Mouse (Mus musculus): Measurements from ENCODE around the gene Tmem211. TPM values are rescaled to one million over a fixed set of nuclear protein-coding genes. Genes with fewer than 3 reads are reported as not detected.

The Tmem211 gene
- polyA plus RNA-seq (2017; shearing (Covaris generic)): not detected

DNA sequence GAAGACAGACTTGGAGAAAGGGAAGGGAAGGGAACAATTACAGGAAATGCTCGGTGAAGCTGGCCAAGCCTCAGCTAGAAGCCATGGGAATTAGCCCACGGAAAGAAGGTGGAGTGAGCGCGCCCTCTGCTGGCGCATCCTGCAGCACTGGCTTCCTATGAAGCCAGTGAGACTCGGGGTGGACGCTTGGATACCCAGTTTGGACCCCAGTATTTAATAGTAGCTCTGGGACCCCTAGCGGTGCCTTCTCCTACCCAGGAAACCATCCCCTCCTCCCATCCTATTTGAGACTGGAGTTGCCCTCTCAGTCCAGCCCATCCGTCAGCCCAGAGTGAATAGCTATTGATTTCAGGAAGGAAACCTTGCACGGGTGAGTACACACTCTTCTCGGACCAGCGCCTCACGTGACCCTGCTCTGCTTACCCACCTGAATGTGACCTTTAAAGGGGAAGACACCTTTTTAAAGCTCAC is at the start of gene Tmem211:
Tmem211 (plus strand) TSS at position 278 of the 471 bp plus-strand sequence.
- no peak for ATAC-seq

DNA sequence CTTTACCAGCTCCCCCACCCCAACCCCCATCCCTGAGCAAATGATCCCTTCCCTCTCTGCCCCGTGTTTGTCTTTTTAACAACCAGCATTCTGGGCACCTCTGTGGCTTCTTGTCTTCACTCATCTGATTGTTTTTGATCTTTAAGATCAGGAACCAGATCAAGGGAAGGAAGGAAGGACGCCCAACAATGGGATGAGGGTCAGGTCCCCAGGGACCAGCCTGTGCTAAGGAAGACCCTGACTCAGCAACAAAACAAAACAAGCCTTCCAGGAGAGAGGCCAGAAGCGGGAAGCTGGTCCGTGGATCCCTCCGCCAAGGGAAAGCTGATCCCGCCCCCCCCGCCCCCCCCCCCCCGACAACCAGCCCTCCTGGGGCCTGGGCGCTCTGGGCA is 47.3 kb upstream of the Tmem211 start:
- ATAC-seq: no peak

DNA sequence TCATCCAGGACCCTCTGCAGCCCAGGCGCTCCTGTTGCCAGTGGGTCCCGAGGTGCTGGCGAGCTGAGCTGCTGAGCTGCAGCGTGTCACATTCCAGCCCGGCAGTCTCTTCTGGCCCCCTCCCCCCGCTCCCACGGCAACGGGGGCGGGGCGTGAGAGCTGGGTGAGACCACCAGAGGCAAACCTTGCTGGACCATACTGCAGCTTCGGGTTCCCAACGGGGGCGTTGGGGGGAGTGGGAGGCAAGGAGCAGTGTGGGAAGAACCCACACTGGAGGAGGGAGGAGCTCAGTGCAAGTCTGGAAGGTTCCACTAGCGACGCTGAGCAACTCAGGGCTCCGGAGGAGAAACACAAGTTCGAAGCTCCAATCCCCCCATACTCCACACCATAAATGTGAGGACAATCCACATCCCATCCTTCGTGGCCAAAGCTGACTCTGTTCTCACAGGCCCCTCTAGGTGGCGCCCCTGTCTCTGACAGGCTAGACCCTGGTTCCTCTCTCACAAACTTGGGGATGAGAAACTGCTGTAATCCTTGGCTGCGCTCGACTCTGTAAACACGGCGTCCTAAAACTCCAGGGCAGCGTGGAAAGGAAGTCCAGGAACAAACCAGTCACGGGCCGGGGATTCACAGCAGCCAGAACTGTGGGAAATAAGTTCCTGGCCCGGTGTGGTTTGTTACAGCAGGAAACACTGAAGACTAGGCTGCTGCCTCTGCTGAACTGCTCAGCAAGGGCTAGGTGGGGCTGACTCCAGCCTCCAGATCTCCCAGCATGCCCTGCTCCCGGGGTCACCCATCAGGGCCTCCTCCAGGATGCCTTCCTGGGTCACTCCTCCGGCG is 46.6 kb upstream of the Tmem211 start:
- ATAC-seq: no peak

DNA sequence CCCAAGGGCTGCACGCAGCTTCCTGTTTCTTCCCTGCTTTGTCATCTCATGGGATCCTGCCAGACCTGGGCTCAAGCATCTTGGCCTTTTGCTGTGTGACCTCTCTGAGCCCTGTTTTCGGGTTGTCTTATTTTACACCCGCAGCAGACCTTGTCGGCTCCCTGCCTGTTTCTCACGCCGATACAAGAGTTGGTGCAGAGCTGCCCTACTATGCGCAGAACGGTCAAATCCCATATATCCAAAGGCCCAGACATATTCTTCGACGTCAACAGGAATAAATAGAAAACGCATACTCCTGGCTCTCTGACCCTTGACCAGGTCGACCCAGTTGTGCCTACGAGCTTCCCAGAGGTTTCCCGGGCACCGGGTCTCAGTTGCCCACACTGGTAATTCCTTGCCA is 46.0 kb upstream of the Tmem211 start:
- ATAC-seq: no peak

DNA sequence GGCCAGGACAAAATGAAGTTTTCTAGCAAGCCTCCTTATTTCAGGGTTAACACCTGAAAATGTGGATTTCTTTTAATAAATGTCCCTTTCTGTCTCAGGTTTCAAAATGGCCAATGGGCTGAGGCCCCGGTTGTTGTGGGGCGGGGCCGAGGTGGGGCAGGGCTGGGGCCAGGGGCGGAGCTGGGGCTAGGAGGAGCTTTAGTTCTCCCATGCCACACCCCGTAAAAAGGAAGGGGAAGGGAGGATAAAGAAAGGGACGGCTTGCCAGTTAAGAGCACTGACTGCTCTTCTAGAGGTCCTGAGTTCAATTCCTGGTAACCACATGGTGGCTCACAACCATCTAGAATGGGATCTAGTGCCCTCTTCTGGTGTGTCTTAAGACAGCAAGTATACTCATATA is 45.3 kb upstream of the Tmem211 start:
- ATAC-seq: no peak

DNA sequence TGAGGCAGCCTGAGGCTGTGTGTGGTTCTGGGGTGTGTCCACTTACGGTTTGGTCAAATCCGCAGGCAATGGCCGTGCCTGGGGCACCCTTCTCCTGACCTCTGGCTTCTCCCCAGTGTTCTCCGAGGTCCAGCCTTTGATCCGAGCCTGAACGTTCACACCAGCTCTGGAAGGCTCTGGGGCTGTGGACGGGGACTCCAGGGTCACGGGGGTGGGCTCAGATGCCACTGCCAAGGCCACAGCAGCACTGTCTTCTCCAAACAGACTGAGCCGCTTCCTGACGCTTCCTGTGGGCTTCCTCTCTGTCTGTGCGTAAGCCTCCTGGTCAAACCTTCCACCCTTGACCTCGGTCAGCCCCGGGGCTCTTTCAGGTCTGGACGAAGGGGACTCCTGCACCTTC is 36.2 kb upstream of the Tmem211 start:
- no peak for ATAC-seq

DNA sequence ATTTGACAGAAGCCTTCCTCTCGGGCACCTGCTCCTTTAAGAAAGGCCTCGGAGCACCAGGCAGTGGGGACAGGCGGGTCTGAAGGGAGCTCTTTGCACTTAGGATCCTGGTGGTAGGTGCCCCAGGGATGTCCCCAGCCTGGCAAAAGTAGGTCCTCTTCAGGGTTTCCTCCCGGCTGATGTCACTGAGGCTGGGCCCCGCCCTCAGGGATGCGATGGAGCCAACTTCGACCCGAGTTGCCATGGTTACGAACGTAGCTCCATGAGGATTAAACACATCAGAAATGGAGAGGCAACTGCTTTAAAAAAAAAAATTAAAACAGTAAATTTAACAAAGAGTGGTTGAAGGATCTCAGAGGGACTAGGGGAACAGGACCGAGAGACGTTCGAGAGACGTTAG is 34.8 kb upstream of the Tmem211 start:
- no peak for ATAC-seq

DNA sequence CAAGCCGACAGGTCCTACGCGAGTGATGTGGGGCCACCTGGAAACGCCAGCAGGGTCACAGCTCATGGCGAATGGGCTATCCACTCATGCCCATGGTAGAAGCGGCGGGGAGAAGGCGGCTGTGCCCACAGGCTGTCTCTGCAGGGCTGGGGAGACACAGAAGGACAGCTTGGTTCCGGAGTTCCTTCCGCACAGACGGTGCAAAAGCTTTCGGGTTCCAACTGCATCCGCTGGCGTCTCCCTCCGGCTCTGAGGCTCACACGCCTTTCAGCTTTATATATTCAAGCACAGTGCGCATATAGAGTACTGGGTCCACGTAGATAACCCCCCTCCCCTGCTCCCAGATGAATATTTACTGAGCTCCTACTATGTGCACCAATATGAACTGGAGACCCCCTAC is 32.9 kb upstream of the Tmem211 start:
- no peak for ATAC-seq

DNA sequence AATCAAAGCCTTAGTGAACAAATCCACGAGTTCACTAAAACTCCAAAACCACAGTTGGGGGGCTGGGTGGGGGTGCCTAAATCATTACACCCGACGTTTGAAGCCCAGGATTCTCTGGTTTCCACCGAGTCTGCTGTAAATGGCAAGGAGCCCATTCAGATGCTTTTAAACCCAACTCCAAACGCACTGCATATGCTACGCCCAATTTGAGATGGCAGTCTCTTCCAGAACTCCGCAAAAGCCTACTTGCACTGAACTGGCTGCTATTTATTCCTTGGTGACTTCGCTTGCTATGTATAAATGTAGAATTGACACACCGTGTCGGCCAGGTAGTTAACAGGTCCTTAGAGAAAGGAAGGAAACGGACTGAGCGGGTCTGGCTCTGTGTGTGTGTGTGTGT is 31.3 kb upstream of the Tmem211 start:
- no peak for ATAC-seq

DNA sequence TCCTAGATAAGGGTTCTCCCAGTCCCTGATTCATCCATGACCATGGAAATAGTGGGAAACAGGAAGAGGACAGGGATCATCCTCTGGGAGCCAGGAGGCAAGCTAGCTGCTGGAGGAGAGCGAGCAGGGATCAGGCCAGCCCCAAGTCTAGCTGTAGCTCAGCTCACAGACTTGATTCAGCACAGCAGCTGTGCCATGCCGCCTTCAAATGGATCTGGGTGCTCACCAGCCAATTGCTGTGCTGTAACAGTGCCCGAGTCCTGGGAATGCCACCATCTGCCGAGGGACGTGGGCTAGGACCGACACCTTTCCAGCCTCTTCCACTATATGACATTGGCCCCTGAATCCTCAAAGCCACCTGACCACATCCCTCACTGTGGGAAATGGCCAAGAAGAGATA is 30.8 kb upstream of the Tmem211 start:
- ATAC-seq: no peak

DNA sequence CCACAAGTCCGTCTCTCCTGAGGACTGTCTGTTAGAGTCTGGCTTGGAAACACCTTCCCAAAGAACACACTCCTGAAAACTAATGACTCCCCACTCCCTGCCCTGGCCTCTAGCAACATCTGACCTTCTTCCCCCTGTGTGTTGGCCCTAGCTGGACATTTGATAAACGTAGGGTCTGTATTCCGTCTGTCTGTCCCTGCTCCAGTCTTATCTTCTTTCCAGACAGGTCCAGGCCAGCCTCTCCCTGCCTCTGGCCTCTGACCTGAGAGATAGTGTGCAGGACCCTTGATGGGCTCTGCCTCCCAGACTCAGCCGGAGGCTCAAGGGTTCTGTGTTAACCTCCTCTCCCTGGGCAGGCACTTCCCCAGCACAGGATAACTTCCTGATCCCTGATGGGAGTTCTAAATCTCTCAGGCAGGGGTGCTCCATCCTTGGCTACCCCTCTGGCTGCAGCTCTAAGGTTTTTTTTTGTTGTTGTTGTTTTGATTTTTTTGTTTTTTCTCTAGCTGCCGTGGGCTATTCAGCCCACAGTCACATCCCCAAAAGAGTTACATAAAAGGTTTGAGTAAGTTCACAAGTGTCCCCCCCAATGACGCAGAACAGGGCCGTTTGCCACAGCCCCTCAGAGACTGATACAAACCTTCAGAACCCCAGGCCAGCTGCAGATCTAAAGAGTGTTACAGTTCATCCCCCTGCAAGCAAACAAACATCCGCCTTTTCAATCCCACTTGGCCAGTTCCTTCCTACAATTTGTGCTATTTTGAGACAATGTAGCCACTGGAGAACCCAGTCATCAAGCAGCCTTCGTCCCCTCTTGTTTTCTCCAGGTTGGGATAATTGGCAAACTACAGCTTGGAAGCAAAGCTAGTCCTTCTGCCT is 29.6 kb upstream of the Tmem211 start:
- no peak for ATAC-seq

DNA sequence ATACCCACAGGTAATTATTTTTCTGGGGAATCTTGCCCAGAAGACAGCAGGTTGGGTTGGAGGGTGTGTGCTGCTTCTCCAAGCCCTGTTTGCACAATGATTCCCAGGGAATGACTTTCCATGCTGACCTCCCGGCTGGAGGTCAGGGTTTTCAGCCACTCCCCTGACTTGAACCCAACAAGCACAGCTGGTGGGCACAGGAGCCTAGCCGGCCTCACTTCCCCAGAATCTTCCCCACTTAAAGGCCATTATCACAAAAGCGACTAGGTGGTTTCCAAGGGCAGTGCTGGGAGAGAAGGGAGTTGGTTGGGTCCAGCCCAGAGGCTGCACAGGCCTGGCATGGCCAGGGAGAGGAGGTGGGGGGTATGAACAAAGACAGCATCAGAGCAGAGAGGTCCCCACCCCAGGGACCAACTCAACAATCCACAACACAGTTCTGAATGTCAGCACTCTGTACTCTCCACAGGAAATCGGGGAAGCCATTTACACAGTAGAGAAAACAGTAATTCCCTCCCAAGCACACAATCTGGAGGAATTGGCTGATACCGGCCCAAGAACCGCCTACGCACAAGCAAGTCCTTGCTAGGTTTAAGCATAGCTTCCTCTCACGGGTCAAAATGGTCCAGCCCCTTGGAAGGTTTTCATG is 27.5 kb upstream of the Tmem211 start:
- ATAC-seq: no peak

DNA sequence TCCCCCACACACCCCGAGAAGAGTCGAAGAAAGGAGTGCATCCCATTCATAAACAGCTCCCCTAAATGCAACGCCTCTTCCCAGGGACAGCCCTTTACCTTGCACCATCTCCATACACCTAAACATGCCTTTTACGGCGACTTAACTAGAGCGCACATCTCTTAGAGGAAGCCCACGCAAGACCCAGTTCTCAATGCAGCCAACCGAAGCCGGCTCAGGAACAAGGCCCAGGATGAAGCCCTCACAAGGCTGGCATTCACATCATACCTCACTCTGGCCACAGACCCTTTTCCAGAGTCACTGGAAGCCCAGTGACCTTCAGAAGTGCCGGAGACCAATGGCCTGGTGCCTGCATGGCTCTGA is 27.0 kb upstream of the Tmem211 start:
- ATAC-seq: no peak

DNA sequence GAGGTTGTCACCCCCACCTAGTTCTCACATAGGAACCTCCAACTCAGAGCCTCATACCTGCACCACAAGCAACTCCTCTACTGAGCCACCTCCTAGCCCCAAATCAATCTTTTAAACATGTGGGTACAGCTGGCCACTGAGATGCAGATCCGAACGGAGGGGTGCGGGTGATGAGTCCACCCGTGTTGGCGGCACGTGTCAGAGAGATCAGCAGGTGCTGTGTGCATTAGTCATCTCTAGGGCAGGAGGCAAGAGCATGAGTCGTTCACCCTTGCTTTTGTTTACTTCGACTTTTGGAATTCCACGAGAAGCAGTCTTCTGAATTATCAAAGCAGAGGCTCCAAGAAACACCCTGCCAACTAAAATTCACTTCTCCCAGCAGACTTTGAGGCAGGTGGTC is 22.5 kb upstream of the Tmem211 start:
- ATAC-seq: no peak

DNA sequence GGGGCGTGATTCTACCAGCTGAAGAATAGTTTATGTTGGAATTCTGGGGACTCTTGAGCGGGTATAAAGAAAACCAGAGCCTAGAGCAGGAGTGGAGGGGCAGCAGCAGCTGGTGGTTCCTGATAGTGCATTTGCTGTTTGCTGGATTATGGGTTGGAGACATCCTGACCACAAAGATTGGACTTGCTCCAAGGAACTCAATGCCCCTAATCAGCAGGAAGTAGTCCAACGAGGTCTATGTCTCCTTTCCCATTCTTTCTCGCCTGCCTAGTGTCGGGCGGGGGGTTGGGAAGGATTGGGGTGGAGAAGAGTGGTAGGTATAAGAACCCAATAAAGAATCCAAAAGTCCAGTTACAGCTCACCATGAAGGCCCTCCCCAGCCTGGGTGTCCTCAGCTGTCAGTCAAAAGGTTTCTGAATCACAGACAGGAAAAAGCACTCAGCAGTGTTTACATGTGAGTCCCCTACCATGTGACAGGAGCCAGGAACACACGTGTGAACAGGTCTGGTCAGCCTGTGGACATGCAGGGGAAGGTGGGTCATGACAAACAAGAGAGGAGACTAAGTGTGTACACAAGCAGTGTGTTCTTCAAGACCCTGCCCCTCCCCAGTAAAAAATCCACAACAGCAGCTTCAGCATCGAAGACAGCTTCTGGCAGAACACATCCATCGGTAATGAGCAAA is 19.9 kb upstream of the Tmem211 start:
- no peak for ATAC-seq

DNA sequence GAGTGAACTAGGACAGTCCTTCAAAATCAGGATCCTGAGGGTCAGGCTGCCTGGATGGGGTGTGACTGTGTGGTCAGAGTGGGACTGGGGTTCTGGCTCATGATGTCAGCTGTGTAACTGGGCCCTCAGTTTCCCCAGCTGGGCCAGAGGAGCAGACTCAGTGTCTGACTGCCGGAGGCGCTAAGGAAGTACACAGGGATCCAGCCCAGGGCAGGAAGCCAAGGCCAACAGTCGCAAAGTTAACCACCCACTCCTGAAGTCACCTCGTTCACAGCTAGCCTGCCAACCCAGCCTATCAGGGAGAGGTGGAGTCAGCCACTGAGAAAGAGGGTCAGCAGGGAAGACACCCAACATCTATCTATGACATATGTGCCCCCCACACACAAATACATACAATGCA is 18.7 kb upstream of the Tmem211 start:
- no peak for ATAC-seq

DNA sequence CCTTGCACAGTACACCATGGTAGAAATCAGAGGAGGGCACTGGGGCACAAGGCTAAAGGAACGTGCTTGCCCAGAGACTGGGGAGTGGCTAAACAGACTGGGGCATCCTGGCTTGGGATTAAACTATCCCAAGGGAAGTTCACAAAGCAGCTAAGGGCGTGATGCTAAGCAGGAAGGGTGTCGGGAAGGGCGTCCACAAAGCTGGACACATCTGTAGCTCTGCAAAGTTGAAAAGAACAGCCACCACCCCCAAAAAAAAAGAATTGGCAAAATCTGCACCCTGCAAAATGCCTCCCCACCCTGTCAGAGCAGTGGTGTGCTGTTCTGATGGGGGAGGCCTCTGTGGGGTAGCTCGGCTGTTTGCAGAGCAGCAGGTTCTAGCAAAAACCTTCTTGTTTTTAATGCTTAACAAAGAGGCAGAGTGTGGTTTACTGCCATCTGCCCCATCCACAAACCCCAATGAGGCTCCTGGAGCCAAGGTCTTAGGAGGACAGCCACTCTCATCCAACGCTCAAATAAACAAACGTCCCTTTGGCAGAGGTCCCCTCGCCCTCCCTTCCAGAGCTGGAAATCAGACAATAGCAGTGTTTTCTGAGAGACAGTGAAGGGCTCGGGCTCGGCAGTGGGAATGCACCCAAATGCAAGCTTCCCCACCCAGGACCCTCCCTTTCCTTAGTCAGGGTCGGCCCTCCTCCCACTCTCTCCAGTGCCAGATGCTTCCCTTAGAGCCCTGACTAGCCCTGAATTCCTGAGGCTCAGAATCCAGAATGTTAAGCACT is 17.9 kb upstream of the Tmem211 start:
- ATAC-seq: no peak

DNA sequence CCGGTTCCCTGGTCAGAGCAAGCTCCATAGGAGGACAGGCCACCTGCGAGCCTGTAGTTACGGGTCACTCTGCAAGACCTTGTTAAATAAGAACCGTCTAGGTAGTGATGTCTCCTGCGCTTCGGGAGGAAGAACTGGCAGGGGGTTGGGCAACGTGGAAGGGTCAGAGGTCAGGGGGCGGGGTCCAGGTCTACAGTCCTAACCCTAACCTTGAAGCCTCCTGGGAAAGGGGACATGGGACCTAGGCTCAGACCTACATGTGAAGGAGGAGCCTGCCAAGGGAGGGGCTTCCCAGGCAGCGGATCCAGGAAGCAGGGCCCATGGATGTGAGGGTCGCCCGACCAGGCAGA is 17.3 kb upstream of the Tmem211 start:
- ATAC-seq: no peak

DNA sequence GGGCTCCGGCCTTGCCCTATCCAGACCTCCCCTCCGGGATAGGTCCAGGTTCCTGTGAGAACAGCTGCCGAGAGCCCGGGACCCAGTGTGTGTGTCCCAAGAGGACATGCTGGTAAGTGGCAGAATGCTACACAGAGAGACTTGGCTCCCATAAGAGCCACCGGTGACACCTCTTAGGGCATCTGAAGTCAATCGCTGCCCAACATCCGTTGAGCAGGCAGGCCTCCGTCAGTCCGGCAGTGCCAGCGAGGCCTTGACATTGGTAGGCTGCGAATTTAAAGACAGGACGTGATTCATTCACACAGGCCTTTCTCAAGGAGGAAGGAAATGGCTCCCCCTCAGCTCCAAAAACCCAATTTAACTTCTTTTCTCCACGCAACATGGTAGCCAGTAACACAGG is 16.8 kb upstream of the Tmem211 start:
- no peak for ATAC-seq

DNA sequence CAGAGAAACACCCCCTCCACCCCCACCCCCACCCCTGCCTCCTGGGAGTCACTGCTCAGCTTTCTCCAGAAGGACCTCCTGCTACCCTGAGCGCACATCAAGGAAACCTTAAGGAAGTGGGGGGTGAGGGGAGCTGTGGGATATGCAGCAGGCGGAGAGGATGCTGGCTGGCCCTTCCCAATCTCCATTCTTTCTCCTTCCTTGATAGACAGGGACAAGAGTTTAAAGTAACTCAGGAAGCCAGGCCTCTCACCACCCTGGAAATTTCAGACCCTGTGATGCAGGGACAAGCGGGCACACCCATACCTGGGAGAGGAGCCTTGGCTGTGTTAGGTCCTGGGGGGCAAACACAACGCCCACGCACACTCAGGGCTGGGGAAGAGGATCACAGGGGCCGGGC is 16.4 kb upstream of the Tmem211 start:
- ATAC-seq: no peak

DNA sequence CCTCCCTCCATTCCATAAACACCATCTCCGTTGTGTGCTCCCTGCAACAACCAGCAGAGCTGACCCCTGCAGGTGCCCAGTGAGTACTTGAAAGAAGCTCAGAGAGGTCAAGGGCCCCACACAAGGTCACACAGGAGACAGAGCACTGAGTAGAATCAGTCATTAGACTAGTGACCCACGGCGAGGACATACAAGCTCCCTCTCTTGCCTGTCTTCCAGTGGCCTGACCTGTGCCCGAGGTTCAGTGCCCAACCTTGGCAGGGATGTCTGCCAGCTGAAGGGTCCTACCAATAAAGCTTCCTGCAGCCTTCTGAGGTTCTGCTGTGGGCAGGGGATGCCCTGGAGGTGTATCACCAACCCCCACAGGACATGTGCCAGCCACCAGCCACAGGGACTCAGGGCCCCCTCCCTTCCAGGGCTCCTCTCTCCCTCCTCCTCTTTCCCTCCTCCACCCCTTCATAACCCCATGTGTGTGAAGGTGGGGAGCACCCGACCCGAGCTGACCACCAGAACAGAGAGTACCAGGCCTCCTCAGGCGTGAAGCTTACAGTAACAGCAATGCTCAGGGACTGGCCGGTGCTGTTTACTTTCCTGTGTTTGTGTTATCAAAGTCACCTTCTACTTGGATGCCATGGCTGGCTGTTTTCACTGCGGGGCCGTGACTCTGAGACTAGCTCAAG is 14.4 kb upstream of the Tmem211 start:
- ATAC-seq: no peak

DNA sequence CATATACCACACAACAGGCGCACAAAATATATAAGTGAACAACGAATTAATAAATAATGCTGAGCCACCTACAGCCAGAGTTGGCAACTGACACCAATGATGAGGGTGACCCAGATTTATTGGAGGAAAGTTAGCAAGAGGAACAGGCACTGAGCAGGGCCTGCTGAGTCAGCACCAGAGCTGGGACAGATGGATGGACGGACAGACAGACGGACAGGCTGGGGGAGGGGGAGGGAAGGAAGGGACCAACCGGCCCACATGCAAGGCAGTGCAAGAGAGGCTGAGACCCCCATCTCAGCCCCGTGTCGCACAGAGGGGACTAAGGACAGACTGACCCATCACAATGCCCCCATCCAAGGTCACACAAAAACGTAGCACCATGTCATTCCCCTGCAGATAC is 12.7 kb upstream of the Tmem211 start:
- ATAC-seq: no peak

Data from inflammation-experienced regulatory T-cells, adult 6 months (primary cell).